11 mouse cellular contexts compared by ENCODE assay signal in the genomic region with DNA sequence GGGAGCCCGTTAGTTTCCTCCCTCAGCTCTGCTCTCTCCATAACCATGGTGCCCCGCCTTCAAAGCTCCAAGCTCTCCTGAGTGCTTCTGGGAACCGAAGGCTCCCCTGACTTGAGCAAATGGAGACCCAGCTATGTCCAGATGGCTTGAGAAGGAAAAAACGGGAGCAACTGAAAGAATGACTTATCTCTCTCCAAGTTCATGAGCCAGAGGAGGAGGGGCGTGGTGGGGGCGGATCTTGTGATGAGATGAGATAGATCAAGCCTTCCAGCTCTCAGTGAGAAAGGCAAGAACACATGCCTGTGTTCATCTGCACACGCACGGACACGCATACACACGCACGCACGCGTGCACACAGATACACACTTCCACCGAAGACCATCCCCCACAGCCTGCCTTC. TPM values are rescaled to one million over a fixed set of nuclear protein-coding genes. Genes with fewer than 3 reads are reported as not detected.
DNase-seq lines count a peak whose midpoint lies in the region; ATAC-seq and TF ChIP-seq lines count a peak whose summit lies in the region.
"Had no signal": no experiment of that assay in that cellular context is flagged by ENCODE, and none has a peak within 500 bp of the region (broad histone marks: within the 10 kb centered on the region; RNA-seq: fewer than 3 reads in every experiment).

No protein-coding gene starts in this region.

- H3K27me3 ChIP-seq in heart, embryonic 13.5 days (replicated peaks), result peaks cover 41% of the 10 kb centered on the region
- peaks cover 90% of the 10 kb centered on the region for H3K27me3 ChIP-seq in megakaryocyte, embryonic 14.5 days (replicated peaks)

- H3K4me3 ChIP-seq in heart, embryonic 13.5 days, result no peak overlapping the region
- H3K4me3 ChIP-seq in megakaryocyte, embryonic 14.5 days (replicated peaks), result peak overlapping the region; percentile 79
- H3K4me3 ChIP-seq in gastrocnemius, adult 2 months, result no peak overlapping the region
- H3K4me3 ChIP-seq: erythroblast, embryonic 14.5 days had no signal

- no peaks in the 10 kb centered on the region for H3K9me3 ChIP-seq in heart, embryonic 13.5 days
- no peaks in the 10 kb centered on the region for H3K9me3 ChIP-seq in megakaryocyte, embryonic 14.5 days

- ATAC-seq in heart, embryonic 13.5 days (ENCODE audit: extremely low read depth, insufficient number of reproducible peaks, low FRiP score, low TSS enrichment), result no peak
- ATAC-seq in megakaryocyte, adult 5-6 weeks (ENCODE audit: poor library complexity, severe bottlenecking), result no peak

- H3K36me3 ChIP-seq in heart, embryonic 13.5 days, result no peaks in the 10 kb centered on the region
- no peaks in the 10 kb centered on the region for H3K36me3 ChIP-seq in megakaryocyte, embryonic 14.5 days (replicated peaks; ENCODE audit: low read length)

- TF ChIP-seq CTCF in gastrocnemius, adult 2 months (IDR thresholded peaks at IDR 0.05), result no peak

- no peak overlapping the region for H3K9ac ChIP-seq in heart, embryonic 13.5 days

- peaks cover 26% of the 10 kb centered on the region for H3K4me1 ChIP-seq in heart, embryonic 13.5 days
- peaks cover 26% of the 10 kb centered on the region for H3K4me1 ChIP-seq in megakaryocyte, embryonic 14.5 days

- DNase-seq in heart, adult 9 months (ENCODE audit: low spot score in 2 of 2), result no peak
- DNase-seq in brain, adult 2 months (ENCODE audit: low read depth, low spot score), result peak; percentile 84
- peak; percentile 74 for DNase-seq in lung, postnatal 10 days
- DNase-seq in gastrocnemius, adult 2 months, result no peak
- no peak for DNase-seq in thymus, postnatal 36 days

- no peak overlapping the region for H3K27ac ChIP-seq in heart, embryonic 13.5 days (replicated peaks)
- no peak overlapping the region for H3K27ac ChIP-seq in gastrocnemius, adult 2 months
- H3K27ac ChIP-seq: macrophage had no signal

- intact Hi-C loops in gastrocnemius, adult 2 months (cut with DNase I), result no loop called here

- WGBS in heart, embryonic 13.5 days, result 60% methylated on average over 14 of the region's 14 CpGs

- H3K4me2 ChIP-seq in heart, embryonic 13.5 days, result peak overlapping the region; percentile 42

RNA-seq across cellular contexts. Expression of gene Meltf, which starts 4.7 kb away (rescaled TPM):
- 0.04 and 0.05 TPM in 2 replicates for polyA plus RNA-seq in heart, embryonic 13.5 days (2015; fragmentation: Nextera tagmentation; extraction: Ambion mirVana)
- not detected in 2 replicates for polyA plus RNA-seq in megakaryocyte, embryonic 14.5 days (2012; ENCODE audit: insufficient read depth, low replicate concordance)
- total RNA-seq in megakaryocyte, adult 5-6 weeks (2015), result not detected in 2 replicates
- not detected in 2 replicates for total RNA-seq in megakaryocyte, adult 5-6 weeks (2017)
- total RNA-seq in gastrocnemius, adult 2 months (2021), result not detected
- total RNA-seq: heart, adult 8-10 months had no signal
- polyA plus RNA-seq: erythroblast, embryonic 14.5 days; macrophage had no signal

RNA-seq across cellular contexts. Expression of gene Pigz, which starts 50.3 kb away (rescaled TPM):
- 0.60 and 0.73 TPM in 2 replicates for polyA plus RNA-seq in heart, embryonic 13.5 days (2015; fragmentation: Nextera tagmentation; extraction: Ambion mirVana)
- polyA plus RNA-seq in megakaryocyte, embryonic 14.5 days (2012; ENCODE audit: insufficient read depth, low replicate concordance), result 0.30 TPM in 1 of 2 replicates, not detected in the other
- not detected in 2 replicates for total RNA-seq in megakaryocyte, adult 5-6 weeks (2015)
- 0.41 TPM in 1 of 2 replicates, not detected in the other for total RNA-seq in megakaryocyte, adult 5-6 weeks (2017)
- under 1 TPM; 0.20 to 0.71 TPM for total RNA-seq in gastrocnemius, adult 2 months (2021)

Comparison
In these comparisons a context has a peak if more than half of its experiments do, and no peak if none do; other contexts are left out.
1. DNase-seq: peak in brain, adult 2 months (single experiment) and lung, postnatal 10 days (single experiment); none in heart, adult 9 months (0 of 2), gastrocnemius, adult 2 months (single experiment) and thymus, postnatal 36 days (0 of 2).